Mouse (Mus musculus): Measurements from ENCODE around the gene Med16. TPM values are rescaled to one million over a fixed set of nuclear protein-coding genes. Genes with fewer than 3 reads are reported as not detected.

Gene Med16
- total RNA-seq, 2 experiments from 2014 or later, result 48.1 to 50.8 TPM

DNA sequence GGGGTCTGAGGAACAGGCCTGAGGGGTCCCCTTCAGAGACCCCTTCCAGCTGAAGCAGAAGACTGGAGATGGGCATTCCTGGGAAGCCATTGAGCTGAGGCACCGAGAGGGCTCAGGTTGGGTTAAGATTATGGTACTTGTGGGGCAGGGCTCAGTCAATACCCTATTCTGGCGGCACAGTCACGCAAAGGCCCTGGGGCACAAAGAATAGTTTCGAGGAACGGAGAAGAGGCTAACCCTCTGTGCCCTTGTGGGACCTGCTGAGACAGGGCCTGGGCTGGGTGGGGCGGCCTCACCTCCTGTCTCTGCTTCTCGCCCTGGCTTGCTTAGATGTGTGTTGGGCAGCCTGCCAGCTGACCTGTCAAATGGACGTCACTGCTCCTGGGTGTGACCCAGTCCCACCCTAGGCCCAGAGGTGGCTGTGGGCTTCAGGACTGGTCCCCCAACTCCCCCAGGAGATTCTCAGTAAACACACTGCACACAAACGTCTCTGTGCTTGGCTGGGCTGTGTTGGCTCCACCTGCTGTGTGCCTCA, 24.5 kb upstream of the Med16 start:
- peak; percentile 50 for DNase-seq

DNA sequence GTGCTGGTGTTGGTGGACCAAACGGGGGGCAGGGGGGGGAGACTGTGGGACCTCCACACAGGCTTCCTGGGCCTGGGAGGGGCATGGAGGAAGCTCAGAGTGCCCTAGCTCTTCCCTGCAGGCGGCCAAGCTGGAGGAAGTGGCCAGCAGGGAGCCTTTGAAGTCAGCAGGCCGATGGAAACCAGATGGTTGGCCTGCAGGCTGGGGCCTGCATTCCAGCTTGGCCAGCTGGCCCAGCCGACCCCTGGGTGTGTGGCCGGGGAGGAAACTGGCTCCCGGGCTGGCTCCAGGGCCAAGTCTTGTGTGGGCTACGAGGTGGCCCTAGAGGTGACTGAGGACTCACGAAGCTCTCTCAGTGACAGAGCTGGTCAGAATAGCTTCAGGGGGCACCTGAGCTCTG, 24.0 kb upstream of the Med16 start:
- DNase-seq, result peak; percentile 63

DNA sequence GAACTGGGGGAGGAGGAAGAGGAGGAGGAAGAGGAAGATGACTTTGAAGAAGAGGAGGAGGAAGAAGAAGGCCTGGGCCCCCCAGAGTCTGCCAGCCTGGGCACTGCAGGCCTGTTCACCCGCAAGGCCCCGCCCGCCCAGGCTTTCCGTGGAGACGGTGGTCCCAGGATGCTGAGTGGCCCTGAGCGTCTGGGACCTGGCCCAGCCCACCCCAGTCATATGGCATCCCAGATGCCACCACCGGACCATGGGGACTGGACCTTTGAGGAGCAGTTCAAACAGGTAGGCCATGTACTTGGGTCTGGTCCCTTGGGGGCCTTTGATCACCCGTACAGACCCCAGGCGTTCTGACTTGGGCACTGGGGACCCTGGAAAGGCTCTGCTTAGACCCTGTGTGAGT, 23.1 kb upstream of the Med16 start:
- DNase-seq, result no peak

DNA sequence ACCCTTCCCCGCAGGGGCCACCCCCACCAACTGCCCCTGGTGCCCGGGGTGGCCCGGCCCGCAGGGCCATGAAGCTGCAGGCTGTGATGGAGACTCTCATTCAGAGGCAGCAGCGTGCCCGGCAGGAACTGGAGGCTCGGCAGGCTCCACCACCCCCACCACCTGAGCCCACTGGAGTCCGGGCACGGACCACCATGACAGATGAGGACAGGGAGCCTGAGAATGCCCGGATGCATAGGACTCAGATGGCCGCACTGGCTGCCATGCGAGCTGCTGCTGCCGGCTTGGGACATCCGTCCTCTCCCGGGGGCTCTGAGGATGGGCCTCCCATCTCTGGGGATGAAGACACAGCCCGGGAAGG, 22.1 kb upstream of the Med16 start:
- no peak for DNase-seq

DNA sequence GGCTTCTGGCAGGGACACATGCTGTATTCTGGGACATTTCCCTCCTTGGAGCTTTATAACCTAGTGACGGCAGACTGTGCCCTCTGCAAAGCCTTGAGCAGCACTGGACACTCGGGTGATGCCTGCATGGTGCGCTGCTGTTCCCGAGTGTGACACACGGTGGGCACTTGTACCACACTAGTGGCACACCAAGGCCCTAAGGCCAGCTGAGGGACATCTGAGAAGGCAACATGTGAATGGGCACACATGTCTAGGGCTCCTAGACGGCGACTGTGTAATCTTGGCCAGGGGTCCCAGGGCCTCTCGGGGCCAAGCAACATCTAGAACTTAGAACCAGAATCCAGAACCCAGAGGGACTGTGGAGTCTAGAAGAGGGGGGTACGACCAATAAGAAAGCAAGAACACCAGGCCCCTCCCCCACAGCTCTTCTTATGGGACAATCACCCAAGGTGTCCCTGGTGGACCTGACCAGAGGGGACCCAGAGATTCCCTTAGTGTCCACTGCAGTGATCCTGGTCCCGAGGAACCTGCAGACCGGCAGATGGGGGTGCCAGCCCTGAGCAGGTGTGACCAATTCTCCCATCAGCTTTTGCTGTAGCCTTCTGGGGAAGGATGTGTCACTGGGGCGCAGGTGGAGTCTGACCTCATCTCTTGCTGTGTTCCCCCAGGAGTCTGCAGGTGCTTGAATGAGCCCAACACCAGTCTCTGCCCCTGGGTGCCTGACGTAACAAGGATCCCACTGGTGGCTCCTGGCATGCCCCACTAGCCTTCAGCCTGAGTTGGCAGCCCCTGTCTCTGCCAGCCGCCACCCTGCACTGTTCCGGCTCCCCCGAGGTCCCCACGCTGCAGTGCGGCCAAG, 21.5 kb upstream of the Med16 start:
- DNase-seq, result peak; percentile 36

DNA sequence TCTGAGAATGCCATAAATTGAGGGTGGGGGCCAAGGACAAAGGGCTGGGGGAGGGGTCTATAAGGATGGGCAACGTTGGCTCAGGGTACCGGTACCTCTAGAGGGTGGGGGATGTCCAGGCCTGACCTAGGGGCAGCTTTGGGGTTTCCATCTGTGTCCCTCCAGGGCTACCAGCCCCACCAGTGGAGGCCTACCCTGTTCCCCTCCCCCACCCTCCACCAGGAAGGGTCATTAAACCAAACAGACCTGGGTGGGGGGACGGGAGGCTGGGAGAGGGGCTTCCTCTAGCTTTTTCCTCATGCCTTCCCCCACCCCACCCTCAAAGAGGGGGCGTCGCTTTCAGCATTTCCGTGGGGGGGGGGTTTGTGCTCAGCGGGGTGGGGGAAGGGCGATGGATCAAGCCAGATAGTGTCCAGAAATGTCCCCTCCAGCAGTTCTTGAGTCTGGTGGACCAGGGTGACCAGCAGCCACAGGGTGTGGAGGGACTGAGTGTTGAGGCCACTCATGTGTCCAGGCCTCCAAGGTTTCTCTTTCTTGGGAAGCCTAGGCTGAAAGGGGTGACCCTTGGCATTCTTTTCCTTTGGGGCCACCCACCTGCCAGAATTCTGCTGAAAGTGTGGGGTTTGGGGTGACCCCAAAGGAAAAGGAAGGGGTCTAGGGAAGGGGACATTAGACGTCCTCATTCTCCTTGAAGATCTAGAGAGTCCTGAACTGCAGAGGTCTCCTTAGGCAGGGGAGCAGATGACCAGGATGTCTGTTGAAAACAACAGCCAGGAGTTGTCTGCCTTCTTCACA, 20.4 kb upstream of the Med16 start:
- DNase-seq, result no peak

DNA sequence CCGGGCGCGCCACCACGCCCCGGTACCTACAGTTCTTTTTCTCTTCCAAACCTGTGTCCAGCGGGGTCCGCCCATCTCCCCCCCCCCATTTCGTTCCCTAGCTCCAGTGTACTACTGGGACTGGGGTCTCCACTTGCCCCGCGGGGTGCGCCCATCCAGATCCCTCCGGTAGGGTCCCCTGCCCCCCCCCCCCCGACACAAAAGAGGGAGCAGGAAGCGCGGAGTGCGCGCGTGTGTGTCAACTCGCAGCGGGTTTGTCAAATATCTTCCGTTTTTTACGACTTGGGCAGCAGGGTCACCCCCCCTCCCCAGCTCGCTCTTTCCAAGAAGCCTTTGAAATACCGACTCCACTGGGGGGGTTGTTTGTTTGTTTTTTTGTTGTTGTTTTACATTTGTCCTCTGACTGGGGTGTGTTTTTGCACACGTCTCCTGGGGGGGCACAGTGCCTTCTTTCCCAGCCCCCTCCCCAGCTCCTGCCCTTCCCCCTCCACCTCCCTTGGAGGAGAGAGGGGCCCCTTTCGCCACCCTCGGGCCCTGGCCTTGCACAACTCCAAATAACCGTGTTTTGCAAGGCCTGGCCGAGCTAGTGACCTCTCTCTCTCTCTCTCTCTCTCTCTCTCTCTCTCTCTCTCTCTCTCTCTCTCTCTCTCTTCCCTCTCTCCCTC, 19.4 kb upstream of the Med16 start:
- peak; percentile 71 for DNase-seq

DNA sequence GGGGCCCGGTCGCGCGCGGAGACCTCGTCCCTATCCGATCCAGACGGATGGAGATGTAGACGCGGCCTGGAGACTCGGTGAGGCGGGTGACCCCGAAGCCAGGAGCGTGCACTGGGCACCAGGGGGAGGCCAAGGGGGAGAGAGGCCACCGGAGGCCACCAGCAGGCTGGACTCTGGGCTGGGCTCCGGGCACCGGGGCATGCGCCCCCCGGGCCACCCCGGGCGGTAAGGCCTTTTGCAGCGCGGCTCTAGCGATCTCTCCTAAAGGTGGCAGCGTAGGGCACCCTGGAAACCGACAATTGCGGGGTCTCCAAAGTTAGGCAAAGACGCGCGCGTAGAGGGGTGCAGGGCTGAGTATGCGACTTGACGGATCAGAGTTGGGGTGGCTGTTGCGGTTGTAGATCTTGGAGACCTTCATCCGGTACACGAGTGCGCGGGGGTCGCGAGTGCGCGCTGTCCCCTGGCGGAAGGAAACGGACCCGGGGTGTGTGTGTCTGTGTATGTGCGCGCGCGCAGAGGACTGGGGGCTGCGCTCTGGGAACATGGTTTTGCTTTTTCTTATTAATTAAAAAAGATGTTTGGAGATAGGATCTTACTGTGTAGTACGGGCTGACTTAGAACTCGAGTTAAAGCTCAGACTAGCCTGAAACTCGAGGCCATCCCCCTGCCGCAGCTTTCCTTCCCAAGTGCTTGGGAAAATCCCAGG, 18.8 kb upstream of the Med16 start:
- peak; percentile 70 for DNase-seq

DNA sequence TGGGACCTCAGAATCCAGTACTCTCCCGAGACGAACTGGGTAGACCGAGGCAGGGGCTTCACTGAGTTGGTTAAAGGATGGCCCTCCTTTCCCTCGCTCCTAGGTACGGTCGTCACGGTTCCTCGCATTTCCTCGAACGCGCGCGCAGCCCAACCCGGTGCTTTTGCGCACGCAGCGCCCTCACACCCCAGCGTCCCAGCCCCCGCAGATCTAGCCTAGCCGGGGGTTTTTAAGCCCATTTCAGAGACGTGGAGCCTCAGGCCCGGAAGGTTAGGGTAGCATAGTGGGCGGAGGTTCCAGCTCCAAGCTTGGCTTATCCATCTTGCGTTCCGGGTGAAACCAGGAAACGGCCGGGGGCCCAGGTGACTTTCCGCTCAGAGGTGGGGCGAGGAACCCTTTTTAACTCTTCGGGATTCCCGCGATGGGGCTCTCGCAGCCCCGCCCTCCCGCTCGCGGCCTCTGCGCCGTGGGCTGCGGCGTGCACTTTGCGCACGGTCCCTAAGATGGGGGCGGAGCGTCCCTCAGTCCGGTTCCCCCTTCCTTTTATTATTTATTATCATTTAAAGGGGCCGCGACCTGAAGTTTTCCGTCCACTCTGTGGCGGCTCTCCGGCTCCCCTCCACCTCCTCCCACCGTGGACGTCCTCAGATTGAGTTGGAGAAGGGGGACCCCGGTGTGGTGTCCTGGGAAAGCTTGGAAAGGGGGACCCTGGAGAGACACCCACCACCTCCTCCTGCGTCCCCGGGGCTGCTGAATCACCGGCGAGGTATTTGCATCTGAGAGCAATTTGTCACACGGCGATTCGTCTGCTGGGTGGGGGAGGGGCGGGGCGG, 18.0 kb upstream of the Med16 start, which contains the start of gene Arid3a:
Arid3a (plus strand) TSS at position 553 of the 833 bp plus-strand sequence.
- DNase-seq, result peak; percentile 93

DNA sequence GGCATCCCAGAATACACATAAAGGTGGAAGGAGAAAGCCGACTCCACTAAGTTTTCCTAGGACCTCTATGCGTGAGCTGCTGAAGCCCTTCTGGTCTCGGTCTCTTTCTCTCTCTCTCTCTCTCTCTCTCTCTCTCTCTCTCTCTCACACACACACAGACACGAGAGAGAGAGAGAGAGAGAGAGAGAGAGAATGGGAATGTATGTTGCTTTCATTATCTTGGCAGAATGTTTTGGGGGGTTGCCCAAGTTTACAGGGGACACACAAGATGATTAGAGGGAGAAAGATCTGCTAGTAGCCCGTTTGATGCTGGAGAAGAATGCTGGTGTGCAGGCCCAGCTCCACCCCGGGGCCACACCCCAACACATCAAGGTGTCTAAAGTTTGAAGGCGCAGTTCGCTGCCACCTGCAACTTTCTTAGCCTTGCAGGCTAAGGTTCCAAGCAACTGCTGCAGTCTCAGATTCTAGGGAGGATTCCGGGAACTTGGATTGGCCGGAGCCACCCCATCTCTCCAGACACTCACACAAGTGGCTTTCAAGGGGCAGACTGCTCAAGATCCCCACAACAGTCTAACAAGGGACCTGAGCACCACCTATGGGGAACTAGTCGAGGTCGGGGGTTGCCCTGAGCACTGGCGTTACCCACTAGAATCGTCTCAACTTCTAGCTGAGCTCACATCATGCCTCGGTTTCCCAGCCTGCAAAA, 17.2 kb upstream of the Med16 start:
- DNase-seq, result no peak

DNA sequence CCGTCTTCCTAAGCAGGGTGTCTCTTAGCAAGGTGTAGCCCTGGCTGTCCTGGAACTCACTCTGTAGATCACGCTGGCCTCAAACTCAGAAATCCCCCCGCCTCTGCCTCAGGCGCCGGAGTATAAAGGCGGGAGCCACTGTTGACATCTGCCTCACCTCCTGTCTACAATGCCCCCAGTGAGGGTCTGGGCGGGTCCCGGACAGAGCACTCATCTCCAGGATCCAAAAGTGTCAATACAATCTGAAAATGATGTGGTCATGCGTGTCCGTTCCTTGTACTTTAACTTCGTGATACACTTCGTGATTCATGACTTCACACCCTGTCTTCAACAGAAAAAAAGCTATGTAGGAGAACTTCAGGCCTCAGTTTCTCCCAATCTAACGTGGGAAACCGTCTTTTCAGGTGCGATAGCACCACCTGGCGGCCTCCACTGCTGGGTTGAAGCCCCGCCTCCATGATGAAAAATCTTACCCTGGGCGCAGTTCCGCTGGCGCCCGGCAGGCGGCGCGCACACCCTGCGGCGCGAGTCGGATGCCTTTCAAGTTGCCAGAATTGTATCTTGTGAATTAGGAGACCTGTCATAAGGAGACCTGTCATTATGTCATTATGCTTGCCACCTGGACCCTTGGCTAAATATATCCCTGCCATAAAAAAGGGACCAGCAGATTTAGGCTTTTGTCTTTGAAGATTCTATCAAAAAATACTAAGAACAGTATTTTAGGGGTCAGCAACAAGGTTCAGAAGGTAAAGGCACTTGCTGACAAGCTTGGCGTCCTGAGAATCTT, 16.5 kb upstream of the Med16 start:
- DNase-seq, result peak; percentile 95

DNA sequence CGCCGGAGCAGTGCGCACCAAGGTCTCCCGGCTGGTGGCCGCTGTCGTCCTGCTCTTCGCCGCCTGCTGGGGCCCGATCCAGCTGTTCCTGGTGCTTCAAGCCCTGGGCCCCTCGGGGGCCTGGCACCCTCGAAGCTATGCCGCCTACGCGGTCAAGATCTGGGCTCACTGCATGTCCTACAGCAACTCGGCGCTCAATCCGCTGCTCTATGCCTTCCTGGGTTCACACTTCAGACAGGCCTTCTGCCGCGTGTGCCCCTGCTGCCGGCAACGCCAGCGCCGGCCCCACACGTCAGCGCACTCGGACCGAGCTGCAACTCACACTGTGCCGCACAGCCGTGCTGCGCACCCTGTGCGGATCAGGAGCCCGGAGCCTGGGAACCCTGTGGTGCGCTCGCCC, 12.8 kb upstream of the Med16 start:
- no peak for DNase-seq

DNA sequence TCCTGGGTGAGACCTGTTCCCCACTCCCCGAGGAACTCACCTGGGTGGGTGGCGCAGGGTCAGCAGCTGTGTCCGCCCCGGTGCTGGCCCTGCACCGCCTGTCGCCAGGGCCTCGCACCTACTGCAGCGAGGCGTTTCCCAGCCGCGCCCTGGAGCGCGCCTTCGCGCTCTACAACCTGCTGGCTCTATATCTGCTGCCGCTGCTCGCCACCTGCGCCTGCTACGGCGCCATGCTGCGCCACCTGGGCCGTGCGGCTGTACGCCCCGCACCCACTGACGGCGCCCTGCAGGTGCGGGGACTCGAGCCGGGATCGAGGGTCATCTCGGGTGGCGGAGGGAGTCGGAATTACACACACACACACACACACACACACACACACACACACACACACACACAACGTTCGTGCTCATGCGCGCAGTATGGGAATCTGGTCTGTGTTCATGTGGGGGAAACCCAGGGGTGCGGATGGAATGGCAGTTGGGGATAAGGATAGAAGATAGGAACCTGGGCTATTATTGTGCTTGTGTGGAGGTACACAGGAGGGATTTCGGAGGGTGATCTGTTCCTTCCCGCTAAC, 12.3 kb upstream of the Med16 start, which contains the start of gene R3hdm4:
R3hdm4 (minus strand) TSS at position 251 of the 578 bp plus-strand sequence.
- DNase-seq, result no peak

DNA sequence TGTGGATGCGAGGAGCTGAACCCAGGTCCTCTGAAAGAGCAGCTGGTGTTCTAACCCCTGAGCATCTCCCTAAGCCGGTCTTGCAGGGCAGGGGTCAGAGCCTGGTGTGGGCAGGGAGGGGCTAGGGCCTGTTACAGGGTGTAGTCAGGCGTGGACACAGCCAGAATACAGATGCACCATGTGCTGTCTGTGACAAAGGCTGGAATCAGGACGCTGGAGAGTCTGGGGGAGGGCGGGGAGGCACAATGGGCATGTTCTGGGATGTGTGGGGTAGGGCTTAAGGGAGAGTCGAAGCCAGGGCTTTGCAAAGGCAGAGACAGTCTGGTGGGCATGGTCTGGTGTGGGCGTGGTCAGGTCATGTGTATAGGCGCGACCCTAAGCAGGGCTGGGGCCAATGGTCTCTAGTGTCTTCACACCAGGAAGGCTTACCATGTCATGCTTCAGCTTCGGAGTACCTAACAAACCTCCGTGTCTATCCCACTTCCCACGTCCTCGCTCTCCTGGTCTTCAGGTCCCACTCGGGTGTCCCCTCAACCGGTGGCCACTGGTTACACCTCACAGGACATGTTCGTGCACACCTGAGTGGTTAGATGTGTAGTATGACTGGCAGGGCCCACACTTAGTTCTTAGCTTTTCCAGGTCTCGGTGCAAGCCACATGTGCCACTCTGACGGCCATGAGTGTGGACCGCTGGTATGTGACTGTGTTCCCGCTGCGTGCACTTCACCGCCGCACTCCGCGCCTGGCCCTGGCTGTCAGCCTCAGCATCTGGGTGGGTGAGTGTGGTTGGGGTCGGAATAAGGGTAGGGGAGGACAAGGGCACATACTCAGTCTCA, 11.6 kb upstream of the Med16 start:
- no peak for DNase-seq

DNA sequence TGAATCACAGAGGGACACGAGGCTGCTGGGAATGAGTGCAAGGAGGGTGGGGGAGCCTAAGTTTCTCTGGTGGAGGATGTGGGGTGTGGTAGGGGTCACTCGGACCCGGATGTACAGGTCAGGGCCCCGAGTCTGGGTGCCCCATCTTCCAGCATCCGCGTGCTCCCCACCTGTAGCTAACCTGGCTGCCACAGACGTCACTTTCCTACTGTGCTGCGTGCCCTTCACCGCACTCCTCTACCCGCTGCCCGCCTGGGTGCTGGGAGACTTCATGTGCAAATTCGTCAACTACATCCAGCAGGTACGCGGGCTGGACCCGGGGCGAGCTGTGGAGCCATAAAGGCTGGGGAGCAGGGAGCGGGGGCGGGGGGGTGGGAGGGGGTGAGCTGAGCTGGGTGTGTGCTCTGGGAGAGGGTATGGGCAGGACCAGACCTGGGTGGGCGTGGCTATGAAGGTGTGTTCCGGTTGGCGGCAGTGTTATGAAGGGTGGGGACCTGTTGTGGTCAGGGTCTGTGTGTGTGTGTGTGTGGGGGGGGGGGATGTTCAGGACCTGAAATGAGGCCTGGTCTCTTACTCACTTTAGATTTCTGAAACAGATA, 10.6 kb upstream of the Med16 start:
- DNase-seq, result no peak

DNA sequence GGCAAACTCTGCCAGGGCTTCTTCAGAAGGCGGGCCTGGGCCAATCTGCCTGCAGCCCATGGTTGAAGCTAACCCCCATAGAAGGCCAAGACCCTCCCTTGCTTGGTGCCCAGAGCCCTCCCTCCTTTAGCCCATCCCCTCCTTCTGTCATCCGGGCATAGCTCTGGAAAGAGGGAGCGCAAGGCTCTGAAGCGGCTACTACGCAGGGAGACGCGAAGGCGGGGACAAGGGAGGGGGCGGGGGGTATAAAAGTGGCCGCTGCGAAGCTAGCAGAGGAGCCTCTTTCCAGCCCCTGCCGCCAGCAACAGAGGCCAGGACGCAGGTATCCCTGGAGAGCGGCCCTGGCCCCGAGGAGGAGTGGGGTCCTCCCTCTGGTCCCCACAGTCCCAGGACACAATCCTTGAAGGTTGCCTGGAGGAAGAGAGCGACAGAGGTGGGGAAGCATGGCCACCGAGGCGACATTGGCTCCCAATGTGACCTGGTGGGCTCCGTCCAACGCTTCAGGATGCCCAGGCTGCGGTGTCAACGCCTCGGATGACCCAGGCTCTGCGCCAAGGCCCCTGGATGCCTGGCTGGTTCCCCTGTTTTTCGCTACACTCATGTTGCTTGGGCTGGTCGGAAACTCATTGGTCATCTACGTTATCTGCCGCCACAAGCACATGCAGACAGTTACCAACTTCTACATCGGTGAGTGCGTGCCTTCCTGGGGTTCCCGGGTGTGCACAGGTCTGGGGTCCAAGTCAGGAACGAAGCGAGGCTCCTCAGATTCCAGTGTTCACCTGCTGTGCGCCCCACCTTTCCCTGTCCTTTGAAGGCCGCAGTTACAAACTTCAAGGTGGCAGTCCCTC, 9.7 kb upstream of the Med16 start:
- no peak for DNase-seq

Data from adrenal gland, postnatal 10 days (tissue).